Mouse (Mus musculus) kidney, adult 9 months (tissue): ENCODE results near the gene Acvrl1.

ENCODE experiments used
- DNase-seq: peaks from one replicate; pipeline ENCODE4 v3.0.0; 2022

Gene Acvrl1

GRCm38 (mm10) chr15:101143494-101143893 lies 15.2 kb downstream of the Acvrl1 start:
- peak; percentile 67 for DNase-seq

GRCm38 (mm10) chr15:101144176-101144575 lies 15.9 kb downstream of the Acvrl1 start:
- peak; percentile 53 for DNase-seq

- DNase-seq = peak; percentile 89
Measured at GRCm38 (mm10) chr15:101144779-101145178, 16.5 kb downstream of the Acvrl1 start.

GRCm38 (mm10) chr15:101145424-101146099 lies 17.2 kb downstream of the Acvrl1 start:
- DNase-seq = peak; percentile 99

- no peak for DNase-seq
Measured at GRCm38 (mm10) chr15:101146100-101146965, 18.0 kb downstream of the Acvrl1 start.

- DNase-seq = no peak
Measured at GRCm38 (mm10) chr15:101147115-101147909, 19.0 kb downstream of the Acvrl1 start.

GRCm38 (mm10) chr15:101147910-101148273 lies 19.6 kb downstream of the Acvrl1 start:
- DNase-seq = peak; percentile 44

GRCm38 (mm10) chr15:101148604-101149003 lies 20.3 kb downstream of the Acvrl1 start:
- no peak for DNase-seq

- no peak for DNase-seq
Measured at GRCm38 (mm10) chr15:101151409-101152261, 23.3 kb downstream of the Acvrl1 start.

- DNase-seq = no peak
Measured at GRCm38 (mm10) chr15:101154700-101155616, 26.6 kb downstream of the Acvrl1 start.

- DNase-seq = no peak
Measured at GRCm38 (mm10) chr15:101160128-101160527, 31.8 kb downstream of the Acvrl1 start.

- DNase-seq = no peak
Measured at GRCm38 (mm10) chr15:101160591-101160990, 32.3 kb downstream of the Acvrl1 start.

- no peak for DNase-seq
Measured at GRCm38 (mm10) chr15:101161534-101161933, 33.2 kb downstream of the Acvrl1 start.

- DNase-seq = no peak
Measured at GRCm38 (mm10) chr15:101163056-101163458, 34.7 kb downstream of the Acvrl1 start.

- DNase-seq = no peak
Measured at GRCm38 (mm10) chr15:101163854-101164253, 35.5 kb downstream of the Acvrl1 start.

- no peak for DNase-seq
Measured at GRCm38 (mm10) chr15:101164291-101164690, 36.0 kb downstream of the Acvrl1 start.

GRCm38 (mm10) chr15:101165658-101166437 lies 37.5 kb downstream of the Acvrl1 start:
- DNase-seq = peak; percentile 81

- DNase-seq = no peak
Measured at GRCm38 (mm10) chr15:101167553-101167952, 39.2 kb downstream of the Acvrl1 start.

- DNase-seq = no peak
Measured at GRCm38 (mm10) chr15:101169910-101170309, 41.6 kb downstream of the Acvrl1 start.

- no peak for DNase-seq
Measured at GRCm38 (mm10) chr15:101170413-101170980, 42.2 kb downstream of the Acvrl1 start.
